Mouse (Mus musculus) intestine, embryonic 14.5 days (tissue): ENCODE data around the gene Cul7. TPM values are rescaled to one million over a fixed set of nuclear protein-coding genes. Genes with fewer than 3 reads are reported as not detected.

Experiments used
- ATAC-seq: fragments of 200-750 bp; cut with Nextera tagmentation; replicated peaks from 2 replicates; pipeline ENCODE4 v1.8.0; 2017; ENCODE audit warnings: low read depth, moderate number of reproducible peaks, moderate TSS enrichment, moderate library complexity; ENCODE audit not compliant: low FRiP score, low TSS enrichment
- DNase-seq: peaks from one replicate; pipeline ENCODE4 v3.0.0-alpha.2; 2018; ENCODE audit warnings: low spot score
- H3K27ac ChIP-seq: fragments of 300-500 bp; sonication (generic); 2 replicates; pipeline ENCODE4 v1.5.1; 2014; ENCODE audit warnings: low read depth, mild to moderate bottlenecking, control low read depth
- H3K27me3 ChIP-seq: fragments of 300-500 bp; sonication (generic); replicated peaks from 2 replicates; pipeline ENCODE4 v1.6.1; 2014; ENCODE audit warnings: low read length, control low read depth; ENCODE audit not compliant: control insufficient read depth, insufficient read depth
- H3K36me3 ChIP-seq: fragments of 300-500 bp; sonication (generic); 2 replicates; pipeline ENCODE4 v1.6.1; 2014; ENCODE audit warnings: low read length, control low read depth; ENCODE audit not compliant: control insufficient read depth, insufficient read depth
- H3K4me1 ChIP-seq: fragments of 300-500 bp; sonication (generic); replicated peaks from 2 replicates; pipeline ENCODE4 v1.6.1; 2014; ENCODE audit warnings: low read length, control low read depth, mixed read lengths; ENCODE audit not compliant: control insufficient read depth, insufficient read depth
- H3K4me2 ChIP-seq: fragments of 300-500 bp; sonication (generic); 2 replicates; pipeline ENCODE4 v1.6.1; 2014; ENCODE audit warnings: low read length
- H3K4me3 ChIP-seq: fragments of 300-500 bp; sonication (generic); 2 replicates; pipeline ENCODE4 v1.5.1; 2014; ENCODE audit warnings: low read depth, low read length, control low read depth, mixed read lengths
- H3K9ac ChIP-seq: fragments of 300-500 bp; sonication (generic); 2 replicates; pipeline ENCODE4 v1.6.1; 2014; ENCODE audit warnings: mild to moderate bottlenecking, low read length
- H3K9me3 ChIP-seq: fragments of 300-500 bp; sonication (generic); 2 replicates; pipeline ENCODE4 v1.6.1; 2016; ENCODE audit warnings: low read length, control low read depth; ENCODE audit not compliant: control insufficient read depth
- WGBS: fragments of 180-500 bp; shearing (Covaris S2); extraction: QIAGEN DNeasy Blood & Tissue Kit; methylation state at CpG from one replicate; pipeline ENCODE4 v1.1.7; 2014; 5-methylcytosine and 5-hydroxymethylcytosine counted together
- polyA plus RNA-seq: library from polyadenylated mRNA; unstranded; fragments of >200 nt; fragmentation: Nextera tagmentation; extraction: Ambion mirVana; gene quantifications from 2 replicates; pipeline ENCODE4 v1.2.1, GENCODE M21; 2014

Gene Cul7
- polyA plus RNA-seq, 1 experiment from 2014 or later = 43.7 TPM

- Histone ChIP-seq H3K27me3 (no peaks in the 10 kb centered on the region), H3K36me3 (peaks cover 32% of the 10 kb centered on the region), H3K4me1 (peaks cover 3% of the 10 kb centered on the region; the same call in 1 of the 2 replicates), H3K9me3 (no peaks in the 10 kb centered on the region), H3K4me3 (no peak overlapping the region), H3K9ac (no peak overlapping the region), H3K4me2 (peak overlapping the region; percentile 35), H3K27ac (no peak overlapping the region)
- ATAC-seq (peak; percentile 53), DNase-seq (peak; percentile 80)
- WGBS = 28% methylated on average over 15 of the region's 15 CpGs
Measured at GRCm38 (mm10) chr17:46636831-46637523, 13.2 kb upstream of the Cul7 start.

- Histone ChIP-seq H3K36me3 (peaks cover 35% of the 10 kb centered on the region), H3K4me2 (no peak overlapping the region), H3K27ac (no peak overlapping the region), H3K27me3 (no peaks in the 10 kb centered on the region), H3K4me1 (peaks cover 8% of the 10 kb centered on the region), H3K9ac (no peak overlapping the region), H3K9me3 (no peaks in the 10 kb centered on the region), H3K4me3 (no peak overlapping the region)
- 66% methylated on average over 9 of the region's 9 CpGs for WGBS
- ATAC-seq (no peak), DNase-seq (no peak)
Measured at GRCm38 (mm10) chr17:46639929-46640328, 10.2 kb upstream of the Cul7 start.

- ATAC-seq = no peak
- no peak overlapping the region for H3K27ac ChIP-seq
- no peaks in the 10 kb centered on the region for H3K9me3 ChIP-seq
- H3K36me3 ChIP-seq = peaks cover 35% of the 10 kb centered on the region
- no peak for DNase-seq
- 86% methylated on average over 17 of the region's 17 CpGs for WGBS
- H3K9ac ChIP-seq = no peak overlapping the region
- H3K4me3 ChIP-seq = no peak overlapping the region
- no peaks in the 10 kb centered on the region for H3K27me3 ChIP-seq
- H3K4me1 ChIP-seq = peaks cover 15% of the 10 kb centered on the region
- H3K4me2 ChIP-seq = no peak overlapping the region
Measured at GRCm38 (mm10) chr17:46642060-46642459, 8.1 kb upstream of the Cul7 start.

GRCm38 (mm10) chr17:46644152-46644805, 5.9 kb upstream of the Cul7 start:
- peaks cover 13% of the 10 kb centered on the region for H3K4me1 ChIP-seq
- WGBS = 85% methylated on average over 12 of the region's 12 CpGs
- peaks cover 43% of the 10 kb centered on the region for H3K36me3 ChIP-seq
- no peaks in the 10 kb centered on the region for H3K27me3 ChIP-seq
- H3K27ac ChIP-seq = peak overlapping the region; percentile 74
- DNase-seq = no peak
- peak overlapping the region; percentile 52 for H3K9ac ChIP-seq
- H3K4me3 ChIP-seq = peak overlapping the region; percentile 95
- no peak for ATAC-seq
- peak overlapping the region; percentile 69 for H3K4me2 ChIP-seq
- H3K9me3 ChIP-seq = no peaks in the 10 kb centered on the region

GRCm38 (mm10) chr17:46644916-46645475, 5.1 kb upstream of the Cul7 start:
- Histone ChIP-seq H3K4me2 (peak overlapping the region; percentile 69), H3K9ac (peak overlapping the region; percentile 52), H3K27me3 (no peaks in the 10 kb centered on the region), H3K36me3 (peaks cover 36% of the 10 kb centered on the region), H3K4me1 (peaks cover 19% of the 10 kb centered on the region), H3K4me3 (peak overlapping the region; percentile 95), H3K9me3 (no peaks in the 10 kb centered on the region), H3K27ac (peak overlapping the region; percentile 74)
- WGBS = 4% methylated on average over 11 of the region's 11 CpGs
- ATAC-seq (peak; percentile 46), DNase-seq (no peak)

- Histone ChIP-seq H3K9ac (peak within 1 kb of the TSS; percentile 80), H3K36me3 (peaks cover 29% of the 10 kb centered on the region), H3K9me3 (no peaks in the 10 kb centered on the region), H3K4me2 (peak within 1 kb of the TSS; percentile 91), H3K27ac (peak within 1 kb of the TSS; percentile 77), H3K4me3 (peak within 1 kb of the TSS; percentile 95), H3K27me3 (no peaks in the 10 kb centered on the region), H3K4me1 (peaks cover 21% of the 10 kb centered on the region)
- under 1% methylated on average over 53 of the region's 53 CpGs for WGBS
- peak; percentile 100 for DNase-seq
- ATAC-seq = peak; percentile 76
Measured at GRCm38 (mm10) chr17:46645561-46646321, 4.4 kb upstream of the Cul7 start, which contains the start of the genes Klc4 and Mrpl2. Gene Klc4, minus strand, starts transcription at chr17:46646022. Gene Mrpl2, plus strand, starts transcription at chr17:46646229.

GRCm38 (mm10) chr17:46646322-46646662, 3.8 kb upstream of the Cul7 start:
- DNase-seq (no peak), ATAC-seq (no peak; the same call in 1 of the 2 replicates)
- Histone ChIP-seq H3K4me2 (peak overlapping the region; percentile 91), H3K36me3 (peaks cover 24% of the 10 kb centered on the region), H3K9me3 (no peaks in the 10 kb centered on the region), H3K9ac (peak overlapping the region; percentile 80), H3K27ac (peak overlapping the region; percentile 77), H3K27me3 (no peaks in the 10 kb centered on the region), H3K4me3 (peak overlapping the region; percentile 95), H3K4me1 (peaks cover 24% of the 10 kb centered on the region)
- WGBS = 0% methylated on average over 19 of the region's 19 CpGs

- H3K9me3 ChIP-seq = no peaks in the 10 kb centered on the region
- no peak overlapping the region for H3K4me3 ChIP-seq
- ATAC-seq (no peak), DNase-seq (no peak)
- peaks cover 21% of the 10 kb centered on the region for H3K36me3 ChIP-seq
- H3K4me1 ChIP-seq = peaks cover 34% of the 10 kb centered on the region
- H3K27me3 ChIP-seq = no peaks in the 10 kb centered on the region
- H3K27ac ChIP-seq = no peak overlapping the region
- peak overlapping the region; percentile 91; the same call in 1 of the 2 replicates for H3K4me2 ChIP-seq
- H3K9ac ChIP-seq = no peak overlapping the region
- 93% methylated on average over 7 of the region's 7 CpGs for WGBS
Measured at GRCm38 (mm10) chr17:46647279-46647678, 2.9 kb upstream of the Cul7 start.
